Mouse (Mus musculus): ENCODE measurements around the gene Ccdc69. TPM values are rescaled to one million over a fixed set of nuclear protein-coding genes. Genes with fewer than 3 reads are reported as not detected.
"Not testable (repeated sequence)": the region's sequence is repeated elsewhere in the genome, so short reads cannot be mapped to it uniquely, and the experiment has no call there.

Gene Ccdc69
- polyA plus RNA-seq (2016; fragmentation: Nextera tagmentation; extraction: Ambion mirVana) = 10.4 and 17.5 TPM in 2 replicates

- Histone ChIP-seq H3K4me1 (peaks cover 48% of the 10 kb centered on the region), H3K4me3 (peak within 1 kb of the TSS; percentile 62), H3K27me3 (ENCODE audit: insufficient read depth, poor library complexity, severe bottlenecking) (no peaks in the 10 kb centered on the region), H3K36me3 (no peaks in the 10 kb centered on the region), H3K27ac (peak within 1 kb of the TSS; percentile 93), H3K9me3 (peaks cover 6% of the 10 kb centered on the region; the same call in 1 of the 2 replicates)
- WGBS = under 1% methylated on average over 50 of the region's 50 CpGs
- peak; percentile 82 for DNase-seq (ENCODE audit: low spot score)
These were observed at the start of gene Ccdc69 for GRCm38 (mm10) chr11:55077331-55078231. Gene Ccdc69 (minus strand): TSS chr11:55078131.

- Histone ChIP-seq H3K27ac (no peak overlapping the region), H3K4me1 (no peaks in the 10 kb centered on the region), H3K27me3 (ENCODE audit: insufficient read depth, poor library complexity, severe bottlenecking) (no peaks in the 10 kb centered on the region), H3K4me3 (no peak overlapping the region), H3K9me3 (no peaks in the 10 kb centered on the region), H3K36me3 (no peaks in the 10 kb centered on the region)
- no peak for DNase-seq (ENCODE audit: low spot score)
- 76% methylated on average over 3 of the region's 3 CpGs for WGBS
These were observed 48.7 kb upstream of the Ccdc69 start for GRCm38 (mm10) chr11:55126663-55127062.

- WGBS = 78% methylated on average over 1 of the region's 1 CpGs
- DNase-seq (ENCODE audit: low spot score) = no peak
- H3K27ac ChIP-seq = no peak overlapping the region
- H3K27me3 ChIP-seq (ENCODE audit: insufficient read depth, poor library complexity, severe bottlenecking) = no peaks in the 10 kb centered on the region
- peaks cover 3% of the 10 kb centered on the region; the same call in 1 of the 2 replicates for H3K36me3 ChIP-seq
- no peaks in the 10 kb centered on the region for H3K9me3 ChIP-seq
- peaks cover 6% of the 10 kb centered on the region for H3K4me1 ChIP-seq
- H3K4me3 ChIP-seq = no peak overlapping the region
These were observed 43.5 kb upstream of the Ccdc69 start for GRCm38 (mm10) chr11:55121430-55121829.

GRCm38 (mm10) chr11:55120821-55121271 lies 42.9 kb upstream of the Ccdc69 start:
- Histone ChIP-seq H3K4me1 (peaks cover 6% of the 10 kb centered on the region), H3K27ac (0 out of 2 replicates have a peak overlapping the region, but pooled peaks have one; percentile 1), H3K36me3 (peaks cover 3% of the 10 kb centered on the region; the same call in 1 of the 2 replicates), H3K9me3 (no peaks in the 10 kb centered on the region), H3K4me3 (no peak overlapping the region), H3K27me3 (ENCODE audit: insufficient read depth, poor library complexity, severe bottlenecking) (no peaks in the 10 kb centered on the region)
- no peak for DNase-seq (ENCODE audit: low spot score)
- WGBS = 79% methylated on average over 8 of the region's 8 CpGs

GRCm38 (mm10) chr11:55120279-55120678 lies 42.3 kb upstream of the Ccdc69 start:
- Histone ChIP-seq H3K4me1 (peaks cover 6% of the 10 kb centered on the region), H3K27ac (0 out of 2 replicates have a peak overlapping the region, but pooled peaks have one; percentile 1), H3K4me3 (no peak overlapping the region), H3K9me3 (no peaks in the 10 kb centered on the region), H3K36me3 (peaks cover 3% of the 10 kb centered on the region; the same call in 1 of the 2 replicates), H3K27me3 (ENCODE audit: insufficient read depth, poor library complexity, severe bottlenecking) (no peaks in the 10 kb centered on the region)
- DNase-seq (ENCODE audit: low spot score) = no peak

GRCm38 (mm10) chr11:55117031-55117430 lies 39.1 kb upstream of the Ccdc69 start:
- 78% methylated on average over 2 of the region's 2 CpGs for WGBS
- no peak overlapping the region for H3K27ac ChIP-seq
- H3K9me3 ChIP-seq = no peaks in the 10 kb centered on the region
- H3K36me3 ChIP-seq = peaks cover 3% of the 10 kb centered on the region; the same call in 1 of the 2 replicates
- H3K4me1 ChIP-seq = peaks cover 20% of the 10 kb centered on the region
- H3K27me3 ChIP-seq (ENCODE audit: insufficient read depth, poor library complexity, severe bottlenecking) = no peaks in the 10 kb centered on the region
- H3K4me3 ChIP-seq = no peak overlapping the region
- DNase-seq (ENCODE audit: low spot score) = no peak

- H3K4me1 ChIP-seq = peaks cover 20% of the 10 kb centered on the region
- H3K9me3 ChIP-seq = no peaks in the 10 kb centered on the region
- H3K27ac ChIP-seq = no peak overlapping the region
- no peak for DNase-seq (ENCODE audit: low spot score)
- WGBS = 94% methylated on average over 3 of the region's 3 CpGs
- H3K27me3 ChIP-seq (ENCODE audit: insufficient read depth, poor library complexity, severe bottlenecking) = no peaks in the 10 kb centered on the region
- no peak overlapping the region for H3K4me3 ChIP-seq
- peaks cover 3% of the 10 kb centered on the region; the same call in 1 of the 2 replicates for H3K36me3 ChIP-seq
These were observed 38.1 kb upstream of the Ccdc69 start for GRCm38 (mm10) chr11:55116004-55116403.

- Histone ChIP-seq H3K36me3 (no peaks in the 10 kb centered on the region), H3K4me3 (no peak overlapping the region), H3K9me3 (no peaks in the 10 kb centered on the region), H3K27ac (peak overlapping the region; percentile 83), H3K27me3 (ENCODE audit: insufficient read depth, poor library complexity, severe bottlenecking) (no peaks in the 10 kb centered on the region), H3K4me1 (peaks cover 20% of the 10 kb centered on the region)
- DNase-seq (ENCODE audit: low spot score) = no peak
- WGBS = 61% methylated on average over 2 of the region's 2 CpGs
These were observed 36.4 kb upstream of the Ccdc69 start for GRCm38 (mm10) chr11:55114291-55114690.

GRCm38 (mm10) chr11:55113861-55114250 lies 35.9 kb upstream of the Ccdc69 start:
- not testable (repeated sequence) for H3K36me3 ChIP-seq; H3K4me3 ChIP-seq; H3K27me3 ChIP-seq (ENCODE audit: insufficient read depth, poor library complexity, severe bottlenecking); H3K9me3 ChIP-seq
- 15% methylated on average over 4 of the region's 4 CpGs for WGBS
- Histone ChIP-seq H3K4me1 (peaks cover 20% of the 10 kb centered on the region), H3K27ac (peak overlapping the region; percentile 83)
- DNase-seq (ENCODE audit: low spot score) = peak; percentile 80

- peak; percentile 85 for DNase-seq (ENCODE audit: low spot score)
- Histone ChIP-seq H3K4me1 (peaks cover 20% of the 10 kb centered on the region), H3K9me3 (no peaks in the 10 kb centered on the region), H3K27ac (peak overlapping the region; percentile 83), H3K4me3 (no peak overlapping the region), H3K36me3 (peaks cover 8% of the 10 kb centered on the region), H3K27me3 (ENCODE audit: insufficient read depth, poor library complexity, severe bottlenecking) (no peaks in the 10 kb centered on the region)
- WGBS = 43% methylated on average over 7 of the region's 7 CpGs
These were observed 35.4 kb upstream of the Ccdc69 start for GRCm38 (mm10) chr11:55113209-55113860.

- DNase-seq (ENCODE audit: low spot score) = no peak
- Histone ChIP-seq H3K27me3 (ENCODE audit: insufficient read depth, poor library complexity, severe bottlenecking) (no peaks in the 10 kb centered on the region), H3K4me3 (no peak overlapping the region), H3K9me3 (no peaks in the 10 kb centered on the region), H3K27ac (no peak overlapping the region), H3K4me1 (peaks cover 20% of the 10 kb centered on the region), H3K36me3 (peaks cover 32% of the 10 kb centered on the region)
- WGBS = 79% methylated on average over 7 of the region's 7 CpGs
These were observed 32.7 kb upstream of the Ccdc69 start for GRCm38 (mm10) chr11:55110566-55111169.

- Histone ChIP-seq H3K27ac (no peak overlapping the region), H3K36me3 (peaks cover 38% of the 10 kb centered on the region), H3K4me1 (peaks cover 20% of the 10 kb centered on the region), H3K4me3 (no peak overlapping the region), H3K27me3 (ENCODE audit: insufficient read depth, poor library complexity, severe bottlenecking) (no peaks in the 10 kb centered on the region), H3K9me3 (no peaks in the 10 kb centered on the region)
- WGBS = 86% methylated on average over 7 of the region's 7 CpGs
- DNase-seq (ENCODE audit: low spot score) = no peak
These were observed 31.8 kb upstream of the Ccdc69 start for GRCm38 (mm10) chr11:55109521-55110300.

All from heart, embryonic 10.5 days (tissue).